Mouse (Mus musculus): ENCODE measurements at regions not wholly inside any gene's neighbourhood (a gene's known extent, or its start where the extent isn't known, plus 50 kb on each side); places are given as distances from the start of the nearest gene placed in this dataset.

- Histone ChIP-seq H3K27me3 (ENCODE audit: insufficient read depth, low read length) (no peaks in the 10 kb centered on the region), H3K4me3 (replicated peaks; ENCODE audit: low read depth, low read length) (no peak overlapping the region), H3K27ac (no peak overlapping the region), H3K4me1 (replicated peaks; ENCODE audit: insufficient read depth, low read length) (no peaks in the 10 kb centered on the region), H3K9ac (ENCODE audit: low read depth, low read length) (no peak overlapping the region), H3K4me2 (ENCODE audit: low read length) (no peak overlapping the region), H3K36me3 (ENCODE audit: insufficient read depth, low read length) (no peaks in the 10 kb centered on the region), H3K9me3 (replicated peaks; ENCODE audit: low read length) (no peaks in the 10 kb centered on the region)
- no peak for TF ChIP-seq CTCF (IDR thresholded peaks at IDR 0.05; ENCODE audit: low read depth)
- ATAC-seq (replicated peaks; ENCODE audit: low FRiP score, low read depth) = no peak
- DNase-seq (ENCODE audit: low spot score) = no peak
- 90% methylated on average over 1 of the region's 1 CpGs for WGBS
Measured at GRCm38 (mm10) chr12:17601245-17602023, 56.8 kb downstream of the Odc1 start.

GRCm38 (mm10) chr12:17603576-17603975 is 59.0 kb downstream of the Odc1 start:
- 86% methylated on average over 2 of the region's 2 CpGs for WGBS
- no peak for TF ChIP-seq CTCF (IDR thresholded peaks at IDR 0.05; ENCODE audit: low read depth)
- Histone ChIP-seq H3K4me3 (replicated peaks; ENCODE audit: low read depth, low read length) (no peak overlapping the region), H3K9me3 (replicated peaks; ENCODE audit: low read length) (no peaks in the 10 kb centered on the region), H3K36me3 (ENCODE audit: insufficient read depth, low read length) (no peaks in the 10 kb centered on the region), H3K9ac (ENCODE audit: low read depth, low read length) (no peak overlapping the region), H3K4me2 (ENCODE audit: low read length) (no peak overlapping the region), H3K27ac (no peak overlapping the region), H3K27me3 (ENCODE audit: insufficient read depth, low read length) (no peaks in the 10 kb centered on the region), H3K4me1 (replicated peaks; ENCODE audit: insufficient read depth, low read length) (no peaks in the 10 kb centered on the region)
- ATAC-seq (replicated peaks; ENCODE audit: low FRiP score, low read depth) (no peak), DNase-seq (ENCODE audit: low spot score) (no peak)

GRCm38 (mm10) chr12:17610384-17610783 is 65.8 kb downstream of the Odc1 start:
- WGBS = 43% methylated on average over 1 of the region's 1 CpGs
- no peak for ATAC-seq (replicated peaks; ENCODE audit: low FRiP score, low read depth)
- Histone ChIP-seq H3K4me1 (replicated peaks; ENCODE audit: insufficient read depth, low read length) (no peaks in the 10 kb centered on the region), H3K9ac (ENCODE audit: low read depth, low read length) (no peak overlapping the region), H3K27me3 (ENCODE audit: insufficient read depth, low read length) (no peaks in the 10 kb centered on the region), H3K27ac (no peak overlapping the region), H3K36me3 (ENCODE audit: insufficient read depth, low read length) (no peaks in the 10 kb centered on the region), H3K4me3 (replicated peaks; ENCODE audit: low read depth, low read length) (no peak overlapping the region), H3K9me3 (replicated peaks; ENCODE audit: low read length) (no peaks in the 10 kb centered on the region), H3K4me2 (ENCODE audit: low read length) (no peak overlapping the region)
- DNase-seq (ENCODE audit: low spot score) = no peak
- TF ChIP-seq CTCF (IDR thresholded peaks at IDR 0.05; ENCODE audit: low read depth) = no peak

GRCm38 (mm10) chr12:17611988-17612387 is 67.4 kb downstream of the Odc1 start:
- Histone ChIP-seq H3K36me3 (ENCODE audit: insufficient read depth, low read length) (no peaks in the 10 kb centered on the region), H3K9ac (ENCODE audit: low read depth, low read length) (no peak overlapping the region), H3K4me3 (replicated peaks; ENCODE audit: low read depth, low read length) (no peak overlapping the region), H3K9me3 (replicated peaks; ENCODE audit: low read length) (no peaks in the 10 kb centered on the region), H3K27me3 (ENCODE audit: insufficient read depth, low read length) (no peaks in the 10 kb centered on the region), H3K27ac (no peak overlapping the region), H3K4me1 (replicated peaks; ENCODE audit: insufficient read depth, low read length) (no peaks in the 10 kb centered on the region), H3K4me2 (ENCODE audit: low read length) (no peak overlapping the region)
- ATAC-seq (replicated peaks; ENCODE audit: low FRiP score, low read depth) (no peak), DNase-seq (ENCODE audit: low spot score) (no peak)
- WGBS = 87% methylated on average over 3 of the region's 3 CpGs
- no peak for TF ChIP-seq CTCF (IDR thresholded peaks at IDR 0.05; ENCODE audit: low read depth)

- DNase-seq (ENCODE audit: low spot score) = no peak
- H3K27ac ChIP-seq = no peak overlapping the region
- no peak overlapping the region for H3K4me3 ChIP-seq (replicated peaks; ENCODE audit: low read depth, low read length)
- H3K36me3 ChIP-seq (ENCODE audit: insufficient read depth, low read length) = no peaks in the 10 kb centered on the region
- no peak overlapping the region for H3K9ac ChIP-seq (ENCODE audit: low read depth, low read length)
- H3K27me3 ChIP-seq (ENCODE audit: insufficient read depth, low read length) = no peaks in the 10 kb centered on the region
- TF ChIP-seq CTCF (IDR thresholded peaks at IDR 0.05; ENCODE audit: low read depth) = no peak
- H3K4me1 ChIP-seq (replicated peaks; ENCODE audit: insufficient read depth, low read length) = no peaks in the 10 kb centered on the region
- WGBS = 33% methylated on average over 2 of the region's 2 CpGs
- no peak overlapping the region for H3K4me2 ChIP-seq (ENCODE audit: low read length)
- H3K9me3 ChIP-seq (replicated peaks; ENCODE audit: low read length) = no peaks in the 10 kb centered on the region
- ATAC-seq (replicated peaks; ENCODE audit: low FRiP score, low read depth) = no peak
Measured at GRCm38 (mm10) chr12:17618300-17618699, 72.4 kb upstream of the Hpcal1 start.

- WGBS = 44% methylated on average over 6 of the region's 6 CpGs
- Histone ChIP-seq H3K4me2 (ENCODE audit: low read length) (no peak overlapping the region), H3K36me3 (ENCODE audit: insufficient read depth, low read length) (no peaks in the 10 kb centered on the region), H3K9me3 (replicated peaks; ENCODE audit: low read length) (no peaks in the 10 kb centered on the region), H3K9ac (ENCODE audit: low read depth, low read length) (no peak overlapping the region), H3K4me3 (replicated peaks; ENCODE audit: low read depth, low read length) (no peak overlapping the region), H3K4me1 (replicated peaks; ENCODE audit: insufficient read depth, low read length) (no peaks in the 10 kb centered on the region), H3K27me3 (ENCODE audit: insufficient read depth, low read length) (no peaks in the 10 kb centered on the region), H3K27ac (no peak overlapping the region)
- ATAC-seq (replicated peaks; ENCODE audit: low FRiP score, low read depth) = peak; percentile 77; the same call in 1 of the 2 replicates
- TF ChIP-seq CTCF (IDR thresholded peaks at IDR 0.05; ENCODE audit: low read depth) = no peak
- no peak for DNase-seq (ENCODE audit: low spot score)
Measured at GRCm38 (mm10) chr12:17620226-17620625, 70.4 kb upstream of the Hpcal1 start.

Data from kidney, postnatal 0 days (tissue).